Mouse (Mus musculus) embryonic facial prominence, embryonic 12.5 days (tissue): Measurements from ENCODE around the gene Tm4sf1. TPM values are rescaled to one million over a fixed set of nuclear protein-coding genes. Genes with fewer than 3 reads are reported as not detected.

ENCODE experiments used
- ATAC-seq: fragments of 200-750 bp; cut with Nextera tagmentation; 2 replicates; pipeline ENCODE4 v1.8.0; 2017; ENCODE audit not compliant: insufficient number of reproducible peaks, insufficient read depth, low FRiP score, low TSS enrichment
- H3K27ac ChIP-seq: fragments of 300-500 bp; sonication (generic); 2 replicates; pipeline ENCODE4 v1.5.1; 2016; ENCODE audit warnings: mild to moderate bottlenecking
- H3K27me3 ChIP-seq: fragments of 300-500 bp; sonication (generic); 2 replicates; pipeline ENCODE4 v1.6.1; 2016; ENCODE audit warnings: mild to moderate bottlenecking, moderate library complexity
- H3K36me3 ChIP-seq: fragments of 300-500 bp; sonication (generic); 2 replicates; pipeline ENCODE4 v1.6.1; 2016; ENCODE audit warnings: mild to moderate bottlenecking
- H3K4me1 ChIP-seq: fragments of 300-500 bp; sonication (generic); 2 replicates; pipeline ENCODE4 v1.6.1; 2016
- H3K4me2 ChIP-seq: fragments of 300-500 bp; sonication (generic); replicated peaks from 2 replicates; pipeline ENCODE4 v1.6.1; 2016; ENCODE audit warnings: mild to moderate bottlenecking, moderate library complexity
- H3K4me3 ChIP-seq: fragments of 300-500 bp; sonication (generic); 2 replicates; pipeline ENCODE4 v1.5.1; 2016; ENCODE audit warnings: mild to moderate bottlenecking
- H3K9ac ChIP-seq: fragments of 300-500 bp; sonication (generic); 2 replicates; pipeline ENCODE4 v1.6.1; 2016; ENCODE audit warnings: mild to moderate bottlenecking, moderate library complexity
- H3K9me3 ChIP-seq: fragments of 300-500 bp; sonication (generic); 2 replicates; pipeline ENCODE4 v1.6.1; 2016; ENCODE audit warnings: mild to moderate bottlenecking, moderate library complexity
- WGBS: fragments of 180-500 bp; shearing (Covaris S2); methylation state at CpG from one replicate; pipeline ENCODE4 v1.1.7; 2016; 5-methylcytosine and 5-hydroxymethylcytosine counted together
- polyA plus RNA-seq: library from polyadenylated mRNA; unstranded; fragments of >200 nt; fragmentation: Nextera tagmentation; extraction: Ambion mirVana; gene quantifications from 2 replicates; pipeline ENCODE4 v1.2.1, GENCODE M21; 2016

Gene Tm4sf1
- polyA plus RNA-seq, 1 experiment from 2014 or later = 21.3 TPM

- 35% methylated on average over 3 of the region's 3 CpGs for WGBS
- no peak for ATAC-seq
Observed at GRCm38 (mm10) chr3:57303486-57303885, 1.7 kb upstream of the Tm4sf1 start.

GRCm38 (mm10) chr3:57302886-57303285, 1.1 kb upstream of the Tm4sf1 start:
- ATAC-seq = no peak
- H3K4me3 ChIP-seq = no peak overlapping the region
- no peak overlapping the region for H3K9ac ChIP-seq
- 0 out of 2 replicates have a peak overlapping the region, but pooled peaks have one; percentile 5 for H3K4me2 ChIP-seq
- H3K36me3 ChIP-seq = no peaks in the 10 kb centered on the region
- H3K27me3 ChIP-seq = no peaks in the 10 kb centered on the region
- 9% methylated on average over 2 of the region's 2 CpGs for WGBS
- H3K4me1 ChIP-seq = peaks cover 16% of the 10 kb centered on the region; the same call in 1 of the 2 replicates
- no peaks in the 10 kb centered on the region for H3K9me3 ChIP-seq
- peak overlapping the region; percentile 52; the same call in 1 of the 2 replicates for H3K27ac ChIP-seq

More at GRCm38 (mm10) chr3:57303486-57303885, 1.7 kb upstream of the Tm4sf1 start:
- Histone ChIP-seq H3K27ac (0 out of 2 replicates have a peak overlapping the region, but pooled peaks have one; percentile 70), H3K9me3 (no peaks in the 10 kb centered on the region), H3K27me3 (no peaks in the 10 kb centered on the region), H3K4me3 (no peak overlapping the region), H3K4me1 (peaks cover 16% of the 10 kb centered on the region; the same call in 1 of the 2 replicates), H3K9ac (no peak overlapping the region), H3K36me3 (no peaks in the 10 kb centered on the region), H3K4me2 (no peak overlapping the region)

GRCm38 (mm10) chr3:57301366-57301765, 422 bp downstream of the Tm4sf1 start:
- 77% methylated on average over 4 of the region's 4 CpGs for WGBS
- Histone ChIP-seq H3K36me3 (no peaks in the 10 kb centered on the region), H3K9me3 (no peaks in the 10 kb centered on the region), H3K4me2 (no peak overlapping the region), H3K27me3 (no peaks in the 10 kb centered on the region), H3K4me1 (peaks cover 16% of the 10 kb centered on the region; the same call in 1 of the 2 replicates), H3K4me3 (no peak overlapping the region), H3K9ac (no peak overlapping the region), H3K27ac (no peak overlapping the region)
- ATAC-seq = no peak

GRCm38 (mm10) chr3:57297991-57298390, 3.8 kb downstream of the Tm4sf1 start:
- H3K27me3 ChIP-seq = no peaks in the 10 kb centered on the region
- no peak overlapping the region for H3K27ac ChIP-seq
- no peak overlapping the region for H3K4me3 ChIP-seq
- peaks cover 17% of the 10 kb centered on the region; the same call in 1 of the 2 replicates for H3K4me1 ChIP-seq
- H3K36me3 ChIP-seq = no peaks in the 10 kb centered on the region
- WGBS = 89% methylated on average over 2 of the region's 2 CpGs
- H3K9ac ChIP-seq = no peak overlapping the region
- ATAC-seq = no peak
- H3K9me3 ChIP-seq = no peaks in the 10 kb centered on the region
- H3K4me2 ChIP-seq = no peak overlapping the region

GRCm38 (mm10) chr3:57296574-57296973, 5.2 kb downstream of the Tm4sf1 start:
- Histone ChIP-seq H3K9ac (no peak overlapping the region), H3K36me3 (no peaks in the 10 kb centered on the region), H3K27ac (no peak overlapping the region), H3K27me3 (no peaks in the 10 kb centered on the region), H3K4me1 (peaks cover 16% of the 10 kb centered on the region; the same call in 1 of the 2 replicates), H3K4me3 (no peak overlapping the region), H3K4me2 (no peak overlapping the region), H3K9me3 (no peaks in the 10 kb centered on the region)
- ATAC-seq = no peak

GRCm38 (mm10) chr3:57295631-57296030, 6.2 kb downstream of the Tm4sf1 start:
- ATAC-seq = no peak
- Histone ChIP-seq H3K27ac (peak overlapping the region; percentile 47; the same call in 1 of the 2 replicates), H3K36me3 (no peaks in the 10 kb centered on the region), H3K4me3 (no peak overlapping the region), H3K27me3 (no peaks in the 10 kb centered on the region), H3K4me2 (no peak overlapping the region), H3K9me3 (no peaks in the 10 kb centered on the region), H3K4me1 (peaks cover 16% of the 10 kb centered on the region; the same call in 1 of the 2 replicates), H3K9ac (no peak overlapping the region)
- 65% methylated on average over 4 of the region's 4 CpGs for WGBS

- Histone ChIP-seq H3K4me1 (peaks cover 16% of the 10 kb centered on the region; the same call in 1 of the 2 replicates), H3K27ac (peak overlapping the region; percentile 47), H3K36me3 (no peaks in the 10 kb centered on the region), H3K4me3 (no peak overlapping the region), H3K9ac (no peak overlapping the region), H3K4me2 (no peak overlapping the region), H3K27me3 (no peaks in the 10 kb centered on the region), H3K9me3 (no peaks in the 10 kb centered on the region)
- 56% methylated on average over 21 of the region's 21 CpGs for WGBS
- 0 out of 2 replicates have a peak, but pooled peaks have one; percentile 41 for ATAC-seq
Observed at GRCm38 (mm10) chr3:57294742-57295525, 6.9 kb downstream of the Tm4sf1 start.

- WGBS = 44% methylated on average over 4 of the region's 4 CpGs
- Histone ChIP-seq H3K27ac (peak overlapping the region; percentile 30; the same call in 1 of the 2 replicates), H3K27me3 (no peaks in the 10 kb centered on the region), H3K9me3 (no peaks in the 10 kb centered on the region), H3K36me3 (no peaks in the 10 kb centered on the region), H3K9ac (no peak overlapping the region), H3K4me2 (no peak overlapping the region), H3K4me3 (no peak overlapping the region), H3K4me1 (peaks cover 16% of the 10 kb centered on the region; the same call in 1 of the 2 replicates)
- no peak for ATAC-seq
Observed at GRCm38 (mm10) chr3:57293925-57294324, 7.9 kb downstream of the Tm4sf1 start.

GRCm38 (mm10) chr3:57292826-57293225, 9.0 kb downstream of the Tm4sf1 start:
- H3K9ac ChIP-seq = no peak overlapping the region
- H3K36me3 ChIP-seq = no peaks in the 10 kb centered on the region
- ATAC-seq = no peak
- H3K27ac ChIP-seq = no peak overlapping the region
- no peaks in the 10 kb centered on the region for H3K9me3 ChIP-seq
- H3K4me3 ChIP-seq = no peak overlapping the region
- H3K27me3 ChIP-seq = no peaks in the 10 kb centered on the region
- H3K4me1 ChIP-seq = peaks cover 16% of the 10 kb centered on the region; the same call in 1 of the 2 replicates
- H3K4me2 ChIP-seq = no peak overlapping the region
- WGBS = 79% methylated on average over 11 of the region's 11 CpGs

GRCm38 (mm10) chr3:57288944-57289491, 12.8 kb downstream of the Tm4sf1 start:
- no peak overlapping the region for H3K4me3 ChIP-seq
- H3K27ac ChIP-seq = no peak overlapping the region
- ATAC-seq = no peak
- H3K36me3 ChIP-seq = no peaks in the 10 kb centered on the region
- peaks cover 3% of the 10 kb centered on the region; the same call in 1 of the 2 replicates for H3K4me1 ChIP-seq
- 76% methylated on average over 1 of the region's 1 CpGs for WGBS
- H3K4me2 ChIP-seq = no peak overlapping the region
- no peak overlapping the region for H3K9ac ChIP-seq
- H3K9me3 ChIP-seq = no peaks in the 10 kb centered on the region
- no peaks in the 10 kb centered on the region for H3K27me3 ChIP-seq

- H3K36me3 ChIP-seq = no peaks in the 10 kb centered on the region
- H3K4me1 ChIP-seq = no peaks in the 10 kb centered on the region
- H3K27me3 ChIP-seq = no peaks in the 10 kb centered on the region
- H3K4me2 ChIP-seq = no peak overlapping the region
- WGBS = 47% methylated on average over 7 of the region's 7 CpGs
- H3K27ac ChIP-seq = 0 out of 2 replicates have a peak overlapping the region, but pooled peaks have one; percentile 37
- H3K9ac ChIP-seq = no peak overlapping the region
- H3K4me3 ChIP-seq = no peak overlapping the region
- ATAC-seq = no peak
- H3K9me3 ChIP-seq = no peaks in the 10 kb centered on the region
Observed at GRCm38 (mm10) chr3:57287854-57288720, 13.7 kb downstream of the Tm4sf1 start.
